Mouse (Mus musculus) heart, adult 2 months (tissue): ENCODE measurements around the gene Cdk5r1.

Experiments
- CTCF ChIP-seq: fragments of 200-600 bp; IDR thresholded peaks from 2 replicates; pipeline ENCODE4 v1.8.1; 2022; ENCODE audit warnings: antibody characterized with exemption, mild to moderate bottlenecking, moderate library complexity
- EP300 ChIP-seq: fragments of 200-500 bp; IDR thresholded peaks from 2 replicates; pipeline ENCODE4 v1.6.1; 2011; ENCODE audit warnings: low read depth, low read length, control low read depth; ENCODE audit not compliant: insufficient read depth
- POLR2A ChIP-seq: fragments of 200-500 bp; IDR thresholded peaks from 2 replicates; pipeline ENCODE4 v1.6.1; 2011; ENCODE audit warnings: mild to moderate bottlenecking, low read depth, low read length, control low read depth; ENCODE audit not compliant: insufficient read depth

DNA sequence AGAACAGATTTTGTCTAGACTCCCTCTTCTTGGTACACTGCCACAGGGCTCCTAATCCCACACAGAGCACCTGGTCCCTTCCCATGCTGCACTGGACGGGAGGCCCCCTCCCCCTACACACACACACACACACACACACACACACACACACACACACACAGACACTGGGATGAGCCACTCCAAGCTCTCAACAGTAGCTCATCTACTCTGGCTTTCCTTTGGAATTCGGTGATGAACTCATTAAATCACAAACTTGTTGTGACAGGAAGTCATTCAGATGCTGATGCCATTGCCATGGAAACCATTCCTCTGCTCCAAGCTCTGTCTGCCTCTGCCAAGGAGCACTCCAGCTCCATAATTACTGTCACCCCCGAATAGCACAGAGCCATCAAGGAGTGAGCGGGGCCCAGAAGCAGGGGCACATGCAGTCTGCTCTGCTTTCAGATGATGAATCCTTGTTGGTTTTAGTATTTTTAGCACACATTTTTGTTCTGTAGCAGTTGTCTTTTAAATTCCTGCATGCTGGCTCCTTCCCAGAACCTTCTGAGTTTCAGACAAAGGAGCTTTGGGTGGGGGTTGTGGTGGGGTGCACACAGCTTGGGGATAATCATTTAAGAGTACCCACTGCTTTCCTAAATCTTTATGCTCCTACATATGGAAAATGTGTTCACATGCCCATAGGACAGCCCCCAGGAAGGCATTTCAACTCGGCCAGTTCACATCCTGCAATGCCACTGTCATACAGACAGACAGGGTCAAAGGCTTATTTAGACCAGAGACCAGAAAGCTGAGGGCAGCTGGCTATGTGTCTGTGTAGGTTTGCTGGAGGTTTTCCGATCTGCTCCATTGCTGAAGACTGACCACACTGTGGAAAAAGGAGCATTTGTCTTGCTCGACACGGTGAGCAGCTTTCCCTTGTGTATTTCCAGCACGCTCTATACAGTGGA, 41.9 kb downstream of the Cdk5r1 start:
- TF ChIP-seq EP300 (no peak), CTCF (no peak), POLR2A (no peak)
